Mouse (Mus musculus): Measurements from ENCODE around the gene Etnk2. TPM values are rescaled to one million over a fixed set of nuclear protein-coding genes. Genes with fewer than 3 reads are reported as not detected.

Gene Etnk2
- 3.0 and 3.5 TPM in 2 replicates for polyA plus RNA-seq (2015; fragmentation: Nextera tagmentation; extraction: Ambion mirVana)

DNA sequence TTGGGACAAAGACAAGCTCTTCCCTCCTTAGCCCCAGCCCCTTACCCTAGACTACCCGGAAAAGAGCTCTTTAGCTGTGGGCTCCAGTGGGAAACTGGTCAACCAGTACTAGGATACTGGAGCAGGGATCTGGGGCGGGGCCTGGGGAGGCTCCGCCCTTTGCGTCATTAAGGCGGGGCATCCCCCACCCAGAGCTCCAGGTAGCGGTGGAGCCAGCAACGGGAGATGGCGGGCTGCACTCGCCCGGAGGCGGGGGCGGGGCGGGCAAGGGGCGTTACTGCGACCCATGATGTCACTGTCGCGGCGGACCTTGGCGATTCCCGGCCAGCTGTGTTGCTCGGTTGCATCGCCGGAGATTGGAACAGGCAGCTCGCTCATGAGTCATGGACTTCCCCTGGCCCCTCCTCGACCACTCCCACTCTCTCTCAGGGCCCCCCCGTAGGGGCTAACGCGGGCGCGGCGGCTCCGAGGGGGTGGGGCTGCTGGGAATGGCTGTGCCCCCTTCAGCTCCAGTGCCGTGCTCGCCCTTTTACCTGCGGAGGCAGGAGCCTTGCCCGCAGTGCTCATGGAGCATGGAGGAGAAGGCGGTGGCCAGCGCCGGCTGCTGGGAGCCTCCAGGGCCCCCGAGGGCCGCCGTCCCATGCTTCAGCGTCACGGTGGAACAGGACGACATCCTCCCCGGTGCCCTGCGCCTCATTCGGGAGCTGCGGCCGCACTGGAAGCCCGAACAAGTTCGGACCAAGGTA is at the start of gene Etnk2:
Etnk2 (plus strand) TSS at position 297 of the 746 bp plus-strand sequence.
- Histone ChIP-seq H3K9me3 (ENCODE audit: control insufficient read depth, low read length) (no peaks in the 10 kb centered on the region), H3K9ac (ENCODE audit: low read depth, low read length) (peak within 1 kb of the TSS; percentile 72), H3K4me3 (ENCODE audit: low read length) (peak within 1 kb of the TSS; percentile 65), H3K36me3 (ENCODE audit: control insufficient read depth, insufficient read depth, low read length) (no peaks in the 10 kb centered on the region), H3K4me1 (ENCODE audit: control insufficient read depth, insufficient read depth, low read length) (peaks cover 29% of the 10 kb centered on the region), H3K27me3 (replicated peaks; ENCODE audit: control insufficient read depth, insufficient read depth, low read length) (peaks cover 5% of the 10 kb centered on the region), H3K4me2 (ENCODE audit: low read depth, low read length) (peak within 1 kb of the TSS; percentile 92), H3K27ac (ENCODE audit: low read length) (no peak within 1 kb of the TSS; the same call in 1 of the 2 replicates)
- peak; percentile 85 for ATAC-seq
- under 1% methylated on average over 52 of the region's 52 CpGs for WGBS

DNA sequence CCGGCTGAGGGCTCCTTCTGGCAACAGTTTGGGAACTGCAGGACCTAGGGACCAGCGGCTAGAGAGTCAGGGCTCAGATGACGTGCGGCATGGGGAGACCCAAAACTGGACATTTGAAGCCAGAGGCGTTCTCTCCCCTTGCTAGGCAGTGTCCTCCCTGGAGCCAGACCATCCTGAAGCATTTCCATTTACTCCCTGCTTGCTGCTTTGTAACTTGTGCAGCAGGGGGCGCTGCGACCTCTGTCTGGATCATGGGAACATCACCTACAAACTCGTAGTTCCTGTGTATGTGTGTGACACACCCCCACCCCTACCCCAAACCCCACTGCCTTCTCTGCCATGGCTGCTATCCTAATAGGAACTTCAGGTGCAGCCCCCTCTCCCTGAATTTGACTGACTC is 49.0 kb upstream of the Etnk2 start:
- no peak for ATAC-seq
- Histone ChIP-seq H3K9me3 (ENCODE audit: control insufficient read depth, low read length) (no peaks in the 10 kb centered on the region), H3K27me3 (replicated peaks; ENCODE audit: control insufficient read depth, insufficient read depth, low read length) (no peaks in the 10 kb centered on the region), H3K27ac (ENCODE audit: low read length) (no peak overlapping the region), H3K4me1 (ENCODE audit: control insufficient read depth, insufficient read depth, low read length) (0 out of 2 replicates have a peak, but pooled peaks cover 3% of the 10 kb centered on the region), H3K9ac (ENCODE audit: low read depth, low read length) (no peak overlapping the region), H3K4me2 (ENCODE audit: low read depth, low read length) (no peak overlapping the region), H3K36me3 (ENCODE audit: control insufficient read depth, insufficient read depth, low read length) (no peaks in the 10 kb centered on the region), H3K4me3 (ENCODE audit: low read length) (no peak overlapping the region)
- 35% methylated on average over 8 of the region's 8 CpGs for WGBS

DNA sequence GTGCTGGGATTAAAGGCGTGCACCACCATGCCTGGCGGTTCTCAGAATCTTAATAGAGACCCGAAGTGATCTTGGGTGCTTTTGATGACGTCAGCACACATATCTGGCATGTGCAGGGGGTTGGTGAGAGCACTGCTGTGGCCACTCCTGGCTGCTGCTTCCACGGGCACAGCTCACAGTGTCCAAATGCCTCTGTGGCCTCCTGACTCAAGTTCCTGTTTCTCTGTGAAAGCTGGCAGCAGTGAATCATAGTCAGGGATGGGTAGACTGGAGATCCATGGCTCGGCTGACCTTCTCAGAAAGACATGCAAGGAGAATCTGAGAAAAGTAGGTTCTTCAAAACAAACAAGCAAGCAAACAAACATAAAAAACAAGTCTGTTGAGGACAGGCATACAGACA is 47.6 kb upstream of the Etnk2 start:
- no peaks in the 10 kb centered on the region for H3K36me3 ChIP-seq (ENCODE audit: control insufficient read depth, insufficient read depth, low read length)
- H3K27ac ChIP-seq (ENCODE audit: low read length): no peak overlapping the region
- ATAC-seq: no peak
- H3K27me3 ChIP-seq (replicated peaks; ENCODE audit: control insufficient read depth, insufficient read depth, low read length): no peaks in the 10 kb centered on the region
- H3K4me3 ChIP-seq (ENCODE audit: low read length): no peak overlapping the region
- WGBS: 78% methylated on average over 6 of the region's 6 CpGs
- 0 out of 2 replicates have a peak, but pooled peaks cover 3% of the 10 kb centered on the region for H3K4me1 ChIP-seq (ENCODE audit: control insufficient read depth, insufficient read depth, low read length)
- H3K9me3 ChIP-seq (ENCODE audit: control insufficient read depth, low read length): no peaks in the 10 kb centered on the region
- no peak overlapping the region for H3K9ac ChIP-seq (ENCODE audit: low read depth, low read length)
- no peak overlapping the region for H3K4me2 ChIP-seq (ENCODE audit: low read depth, low read length)

DNA sequence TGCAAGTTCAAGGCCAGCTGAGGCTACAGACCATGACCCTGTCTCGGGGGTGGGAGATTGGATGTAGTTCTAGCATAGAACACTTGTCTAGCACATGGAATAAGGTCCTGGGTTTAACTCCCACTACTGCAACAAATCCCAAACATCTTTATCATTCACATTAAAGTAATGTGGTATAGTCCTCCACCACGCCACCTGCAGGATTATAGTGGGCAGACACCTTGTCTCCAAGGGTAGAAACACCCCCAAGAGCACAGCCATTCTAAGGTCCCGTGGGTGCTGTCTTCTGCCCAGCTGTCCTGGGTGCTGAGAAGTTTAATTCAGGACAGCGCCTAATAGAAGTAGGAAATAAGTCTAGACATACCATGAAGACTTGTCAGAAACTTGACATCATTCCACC is 46.8 kb upstream of the Etnk2 start:
- Histone ChIP-seq H3K27me3 (replicated peaks; ENCODE audit: control insufficient read depth, insufficient read depth, low read length) (no peaks in the 10 kb centered on the region), H3K36me3 (ENCODE audit: control insufficient read depth, insufficient read depth, low read length) (no peaks in the 10 kb centered on the region), H3K4me2 (ENCODE audit: low read depth, low read length) (no peak overlapping the region), H3K9ac (ENCODE audit: low read depth, low read length) (no peak overlapping the region), H3K27ac (ENCODE audit: low read length) (no peak overlapping the region), H3K9me3 (ENCODE audit: control insufficient read depth, low read length) (no peaks in the 10 kb centered on the region), H3K4me3 (ENCODE audit: low read length) (no peak overlapping the region), H3K4me1 (ENCODE audit: control insufficient read depth, insufficient read depth, low read length) (0 out of 2 replicates have a peak, but pooled peaks cover 5% of the 10 kb centered on the region)
- WGBS: 78% methylated on average over 4 of the region's 4 CpGs
- no peak for ATAC-seq

DNA sequence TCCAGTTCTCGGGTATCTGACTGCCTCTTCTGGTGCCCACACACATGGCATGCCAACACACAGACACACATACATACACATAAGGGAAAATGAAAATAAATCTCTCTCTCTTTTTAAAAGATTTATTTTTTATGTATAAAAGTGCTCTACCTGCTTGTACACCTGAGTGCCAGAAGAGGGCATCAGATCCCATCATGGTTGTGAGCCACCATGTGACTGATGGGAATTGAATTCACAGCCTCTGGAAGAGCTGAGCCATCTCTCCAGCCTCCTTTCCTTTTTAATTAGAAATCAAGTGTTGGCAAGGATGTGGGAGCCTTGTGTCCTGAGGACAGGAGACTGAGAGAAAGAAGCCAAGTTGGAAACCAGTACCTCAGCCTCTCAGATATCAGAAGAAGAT is 46.2 kb upstream of the Etnk2 start:
- WGBS: 73% methylated on average over 1 of the region's 1 CpGs
- Histone ChIP-seq H3K27ac (ENCODE audit: low read length) (no peak overlapping the region), H3K36me3 (ENCODE audit: control insufficient read depth, insufficient read depth, low read length) (no peaks in the 10 kb centered on the region), H3K9me3 (ENCODE audit: control insufficient read depth, low read length) (no peaks in the 10 kb centered on the region), H3K4me3 (ENCODE audit: low read length) (no peak overlapping the region), H3K9ac (ENCODE audit: low read depth, low read length) (no peak overlapping the region), H3K4me1 (ENCODE audit: control insufficient read depth, insufficient read depth, low read length) (0 out of 2 replicates have a peak, but pooled peaks cover 2% of the 10 kb centered on the region), H3K27me3 (replicated peaks; ENCODE audit: control insufficient read depth, insufficient read depth, low read length) (no peaks in the 10 kb centered on the region), H3K4me2 (ENCODE audit: low read depth, low read length) (no peak overlapping the region)
- no peak for ATAC-seq

DNA sequence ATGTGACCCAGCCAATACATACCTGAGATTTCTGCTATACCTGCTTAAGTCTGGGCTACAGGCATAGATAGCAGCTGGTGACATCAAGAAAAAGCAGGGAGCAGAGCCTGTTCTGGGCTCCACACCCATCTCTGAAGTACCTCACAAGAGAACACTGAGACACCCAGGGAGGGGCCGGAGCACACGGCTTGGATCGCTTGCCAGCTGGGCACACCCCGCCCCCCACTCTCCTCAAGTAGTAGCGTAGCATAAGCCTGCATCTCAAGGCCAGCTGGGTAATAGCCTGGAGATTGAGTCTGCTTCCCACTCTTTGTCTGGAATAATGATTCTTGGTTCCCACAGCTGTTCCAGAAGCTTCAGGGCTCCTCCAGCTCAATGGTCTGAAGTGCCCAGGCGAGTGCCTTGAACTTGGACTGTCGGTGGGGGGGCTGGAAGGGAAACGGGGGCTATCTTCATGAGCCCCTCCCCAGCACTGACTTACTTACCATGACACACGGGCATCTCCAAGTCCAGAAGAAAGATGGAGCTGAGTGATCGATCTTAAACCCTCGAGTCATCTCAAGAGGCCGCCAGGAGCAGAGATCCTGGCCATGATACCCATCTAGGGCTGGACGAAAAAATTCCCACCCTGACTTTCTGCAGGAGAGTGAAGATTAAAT is 42.0 kb upstream of the Etnk2 start, which contains the start of gene Kiss1:
Kiss1 (plus strand) TSS at position 609 of the 659 bp plus-strand sequence.
- H3K9ac ChIP-seq (ENCODE audit: low read depth, low read length): no peak within 1 kb of the TSS
- no peaks in the 10 kb centered on the region for H3K27me3 ChIP-seq (replicated peaks; ENCODE audit: control insufficient read depth, insufficient read depth, low read length)
- no peak for ATAC-seq
- no peak within 1 kb of the TSS for H3K4me2 ChIP-seq (ENCODE audit: low read depth, low read length)
- H3K9me3 ChIP-seq (ENCODE audit: control insufficient read depth, low read length): no peaks in the 10 kb centered on the region
- WGBS: 76% methylated on average over 13 of the region's 13 CpGs
- H3K36me3 ChIP-seq (ENCODE audit: control insufficient read depth, insufficient read depth, low read length): no peaks in the 10 kb centered on the region
- H3K27ac ChIP-seq (ENCODE audit: low read length): no peak within 1 kb of the TSS
- no peak within 1 kb of the TSS for H3K4me3 ChIP-seq (ENCODE audit: low read length)
- 0 out of 2 replicates have a peak, but pooled peaks cover 2% of the 10 kb centered on the region for H3K4me1 ChIP-seq (ENCODE audit: control insufficient read depth, insufficient read depth, low read length)

DNA sequence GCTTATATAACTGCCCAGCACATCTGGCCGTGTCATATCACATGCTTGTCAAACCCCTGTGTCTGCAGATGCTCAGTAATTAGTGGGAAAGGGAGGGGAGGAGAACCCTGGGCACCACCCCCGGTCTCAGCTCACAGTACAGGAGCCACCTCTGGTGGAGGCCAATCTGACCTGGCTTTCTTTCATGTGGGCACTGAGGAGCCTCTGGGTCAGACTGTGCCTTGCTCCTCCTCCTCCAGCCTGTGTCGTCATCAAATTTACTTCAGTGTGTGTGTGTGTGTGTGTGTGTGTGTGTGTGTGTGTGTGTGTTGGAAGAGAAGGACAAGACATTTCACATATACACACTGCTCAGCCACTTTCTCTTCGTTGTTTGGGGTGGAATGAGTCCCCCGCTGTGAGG is 40.0 kb upstream of the Etnk2 start:
- 38% methylated on average over 5 of the region's 5 CpGs for WGBS
- no peak overlapping the region for H3K4me3 ChIP-seq (ENCODE audit: low read length)
- H3K9ac ChIP-seq (ENCODE audit: low read depth, low read length): 0 out of 2 replicates have a peak overlapping the region, but pooled peaks have one; percentile 16
- 0 out of 2 replicates have a peak, but pooled peaks cover 2% of the 10 kb centered on the region for H3K4me1 ChIP-seq (ENCODE audit: control insufficient read depth, insufficient read depth, low read length)
- H3K27ac ChIP-seq (ENCODE audit: low read length): no peak overlapping the region
- H3K27me3 ChIP-seq (replicated peaks; ENCODE audit: control insufficient read depth, insufficient read depth, low read length): no peaks in the 10 kb centered on the region; the same call in 1 of the 2 replicates
- no peaks in the 10 kb centered on the region for H3K9me3 ChIP-seq (ENCODE audit: control insufficient read depth, low read length)
- H3K36me3 ChIP-seq (ENCODE audit: control insufficient read depth, insufficient read depth, low read length): no peaks in the 10 kb centered on the region
- no peak overlapping the region for H3K4me2 ChIP-seq (ENCODE audit: low read depth, low read length)
- ATAC-seq: no peak

DNA sequence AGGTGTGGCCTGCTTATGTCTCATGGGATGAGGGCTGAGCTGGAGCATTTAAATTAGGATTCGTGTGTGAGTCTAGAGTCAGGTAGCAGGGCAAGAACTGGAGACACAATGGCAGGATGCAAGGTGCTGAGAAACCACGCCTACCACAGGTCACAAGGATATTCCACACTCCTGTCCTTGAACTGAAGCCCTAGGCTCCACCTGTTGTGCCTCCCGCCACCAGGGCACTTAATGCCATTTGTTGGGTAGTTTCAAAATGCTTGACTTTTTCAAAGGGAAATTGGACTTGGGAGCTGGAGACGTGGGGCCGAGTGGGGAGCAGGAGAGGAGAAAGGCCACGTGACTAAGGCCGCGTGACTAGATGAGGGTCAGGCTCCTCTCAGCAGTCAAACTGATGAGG is 37.4 kb upstream of the Etnk2 start:
- Histone ChIP-seq H3K27ac (ENCODE audit: low read length) (no peak overlapping the region), H3K4me3 (ENCODE audit: low read length) (no peak overlapping the region), H3K4me2 (ENCODE audit: low read depth, low read length) (no peak overlapping the region), H3K36me3 (ENCODE audit: control insufficient read depth, insufficient read depth, low read length) (no peaks in the 10 kb centered on the region), H3K4me1 (ENCODE audit: control insufficient read depth, insufficient read depth, low read length) (peaks cover 11% of the 10 kb centered on the region), H3K27me3 (replicated peaks; ENCODE audit: control insufficient read depth, insufficient read depth, low read length) (peaks cover 3% of the 10 kb centered on the region), H3K9me3 (ENCODE audit: control insufficient read depth, low read length) (no peaks in the 10 kb centered on the region), H3K9ac (ENCODE audit: low read depth, low read length) (no peak overlapping the region)
- 88% methylated on average over 8 of the region's 8 CpGs for WGBS
- no peak for ATAC-seq

DNA sequence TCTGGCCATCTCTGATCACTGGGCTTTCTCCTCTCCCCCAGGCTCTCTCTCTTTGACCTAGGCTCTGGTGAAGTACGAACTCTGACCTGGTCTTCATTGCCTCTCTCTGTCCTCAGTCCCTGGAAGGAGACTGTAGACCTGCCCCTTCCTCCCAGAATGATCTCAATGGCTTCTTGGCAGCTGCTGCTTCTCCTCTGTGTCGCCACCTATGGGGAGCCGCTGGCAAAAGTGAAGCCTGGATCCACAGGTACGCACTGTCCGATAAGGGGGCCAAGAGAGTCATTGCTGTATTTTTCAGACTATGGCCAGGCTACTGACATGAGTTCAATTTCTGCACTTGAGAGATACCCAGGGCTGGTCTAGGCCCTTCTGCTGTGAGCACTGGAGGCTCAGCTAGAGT is 36.3 kb upstream of the Etnk2 start:
- H3K36me3 ChIP-seq (ENCODE audit: control insufficient read depth, insufficient read depth, low read length): no peaks in the 10 kb centered on the region
- WGBS: 51% methylated on average over 5 of the region's 5 CpGs
- peaks cover 9% of the 10 kb centered on the region for H3K4me1 ChIP-seq (ENCODE audit: control insufficient read depth, insufficient read depth, low read length)
- no peak for ATAC-seq
- H3K9me3 ChIP-seq (ENCODE audit: control insufficient read depth, low read length): no peaks in the 10 kb centered on the region
- no peak overlapping the region for H3K4me2 ChIP-seq (ENCODE audit: low read depth, low read length)
- H3K27ac ChIP-seq (ENCODE audit: low read length): no peak overlapping the region
- peaks cover 3% of the 10 kb centered on the region for H3K27me3 ChIP-seq (replicated peaks; ENCODE audit: control insufficient read depth, insufficient read depth, low read length)
- H3K4me3 ChIP-seq (ENCODE audit: low read length): no peak overlapping the region
- no peak overlapping the region for H3K9ac ChIP-seq (ENCODE audit: low read depth, low read length)
